Mouse (Mus musculus) thymus, postnatal 25 days (tissue): Measurements from ENCODE around the gene Pnpla5.
A peak's percentile ranks its signal among the peaks of the same experiment; 100 is the strongest.
"Not testable (repeated sequence)": the region's sequence is repeated elsewhere in the genome, so short reads cannot be mapped to it uniquely, and the experiment has no call there.

Experiments used
- DNase-seq: peaks from one replicate; pipeline ENCODE4 v3.0.0; 2022

Gene Pnpla5

DNA sequence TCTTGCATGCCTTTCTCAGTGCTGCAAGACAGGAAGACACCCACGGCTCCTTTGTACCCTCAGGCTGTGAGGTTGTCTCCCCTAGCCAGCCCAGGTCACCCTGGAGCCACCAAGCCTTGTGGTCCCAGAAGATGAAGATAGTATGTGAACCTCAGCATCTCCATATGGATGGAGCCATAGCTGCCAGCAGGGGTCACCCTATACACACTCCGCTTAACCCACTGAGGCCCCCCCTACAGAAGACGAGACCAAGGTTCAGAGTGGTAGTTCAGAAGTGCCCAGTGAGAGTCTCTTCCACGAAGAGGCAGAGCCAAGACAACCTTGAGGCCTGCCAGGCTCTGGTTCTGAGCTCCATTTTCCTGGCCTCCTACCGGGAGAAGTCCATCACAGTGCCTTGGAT lies 7.2 kb downstream of the Pnpla5 start:
- no peak for DNase-seq

DNA sequence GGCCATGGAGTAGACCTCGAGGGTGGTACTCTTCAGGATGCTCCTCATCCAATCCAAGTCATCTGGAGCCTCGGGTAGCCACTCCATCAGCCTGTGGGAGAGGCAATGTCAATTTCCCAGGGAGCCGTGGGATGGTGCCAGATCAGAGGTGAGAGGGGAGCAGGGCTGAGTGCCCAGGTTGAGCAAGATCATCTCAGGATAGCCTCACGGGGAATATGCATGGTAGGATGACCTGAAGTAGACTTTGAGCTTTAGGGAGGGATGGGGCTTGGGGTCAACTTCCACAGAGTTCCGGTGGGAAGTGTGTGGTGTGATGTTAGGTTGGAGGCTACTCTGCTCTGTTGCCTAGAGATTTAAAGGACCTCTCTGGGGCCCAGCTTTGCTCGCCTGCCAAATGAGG lies 9.1 kb downstream of the Pnpla5 start:
- no peak for DNase-seq

DNA sequence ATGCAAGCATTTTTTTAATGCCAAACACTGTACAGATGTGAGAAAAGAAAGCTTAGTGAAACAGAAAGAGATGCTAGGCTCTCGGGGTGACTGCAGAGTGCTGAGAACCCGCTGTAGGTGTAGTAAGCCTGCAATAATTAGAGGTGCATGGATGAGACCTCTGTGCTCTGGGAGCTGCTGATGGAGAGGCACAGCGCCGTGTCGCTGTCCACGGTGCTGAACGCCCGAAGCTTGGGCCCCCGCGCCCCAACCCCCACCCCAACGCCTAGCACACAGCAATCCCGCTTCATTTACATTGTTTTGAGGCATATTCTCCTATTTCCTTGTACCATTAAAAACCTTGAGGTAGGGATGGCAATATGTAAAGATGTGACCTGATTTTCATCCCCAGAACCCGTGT lies 14.1 kb downstream of the Pnpla5 start:
- no peak for DNase-seq

DNA sequence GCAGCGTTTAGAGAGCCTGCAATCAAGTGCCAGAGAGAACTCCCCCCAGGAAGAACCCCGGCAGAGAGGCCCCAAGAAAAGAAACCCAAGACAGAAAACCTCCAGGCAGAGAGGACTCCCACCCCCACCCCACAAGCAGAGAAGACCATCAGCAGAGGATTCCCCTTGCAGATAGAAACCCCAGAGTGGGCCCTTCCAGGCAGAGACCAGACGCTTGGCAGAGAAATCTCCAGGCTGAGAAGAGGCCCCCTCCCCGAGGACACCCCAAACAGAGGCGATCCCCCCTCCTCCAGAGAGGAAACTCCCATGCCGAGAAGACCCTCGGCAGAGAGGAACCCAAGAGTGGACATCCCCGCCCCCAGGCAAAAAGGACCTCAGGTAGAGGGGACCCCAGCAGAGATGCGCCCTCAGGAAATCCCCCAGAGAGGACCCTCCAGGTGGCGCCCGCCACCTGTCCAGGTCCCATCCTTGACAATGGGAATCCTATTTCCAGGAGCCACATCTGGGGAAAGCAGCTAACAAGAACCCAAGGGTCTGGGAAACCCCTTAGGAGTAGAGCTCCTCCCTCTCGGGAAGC lies 17.0 kb downstream of the Pnpla5 start:
- DNase-seq, result no peak

DNA sequence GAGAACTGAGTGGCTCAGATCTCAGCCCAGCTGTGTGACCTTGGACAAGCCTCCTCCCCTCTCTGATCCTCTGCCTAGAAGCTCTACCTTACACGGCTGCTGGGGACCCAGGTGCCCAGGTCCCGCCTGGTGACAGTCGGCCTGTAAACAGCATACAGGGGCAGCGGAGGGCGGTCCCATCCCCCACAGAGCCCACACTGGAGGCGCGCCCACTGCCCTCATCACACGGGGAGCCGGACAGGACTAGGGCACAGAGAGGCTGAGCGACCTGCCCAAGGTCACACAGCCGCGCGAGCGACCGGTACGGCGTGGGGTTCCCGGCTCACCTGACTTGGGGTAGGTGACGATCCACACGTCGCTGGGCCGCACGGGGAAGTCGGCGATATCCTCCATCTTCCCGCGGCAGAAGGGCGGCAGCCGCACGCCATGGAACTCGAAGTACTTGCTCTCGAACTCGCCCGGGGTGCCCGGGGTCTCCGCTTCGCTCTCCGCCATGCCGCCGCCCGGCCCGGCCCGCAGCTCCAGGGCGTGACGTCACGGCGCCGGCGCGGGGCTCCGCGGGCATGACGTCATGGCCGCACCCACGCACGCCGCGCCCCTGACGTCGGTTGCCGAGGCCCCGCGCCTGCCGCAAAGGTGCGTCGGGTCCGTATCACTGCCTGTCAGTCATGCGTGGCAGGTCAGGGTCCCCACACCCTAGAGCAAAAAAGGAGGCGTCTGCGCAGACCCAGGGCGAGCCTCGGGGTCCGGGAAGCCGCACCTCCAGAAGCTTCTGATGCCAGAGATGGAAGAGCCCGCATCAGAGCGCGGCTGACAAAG lies 17.7 kb downstream of the Pnpla5 start, which contains the start of gene Sult4a1:
Sult4a1 (minus strand) TSS at position 650 of the 819 bp plus-strand sequence.
- no peak for DNase-seq

DNA sequence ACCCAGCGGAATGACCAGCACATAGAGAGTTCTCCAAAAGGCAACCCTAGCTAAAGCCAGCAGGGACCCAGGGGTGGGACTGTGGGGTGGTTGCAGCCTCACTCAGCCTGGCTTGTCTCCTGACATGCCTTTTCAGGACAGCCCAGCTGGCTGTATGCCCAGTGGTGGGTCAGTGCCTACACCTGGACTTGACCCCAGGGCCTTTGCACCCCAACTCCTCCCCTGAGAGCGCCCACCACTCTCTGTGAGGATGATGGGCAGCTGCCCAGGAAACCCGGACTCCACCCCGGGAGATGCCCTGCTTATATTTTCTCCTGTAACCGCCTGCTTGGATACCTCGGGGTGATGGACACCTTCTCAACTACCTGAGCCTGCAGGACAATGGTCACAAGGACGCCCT lies 18.3 kb downstream of the Pnpla5 start:
- DNase-seq, result no peak

DNA sequence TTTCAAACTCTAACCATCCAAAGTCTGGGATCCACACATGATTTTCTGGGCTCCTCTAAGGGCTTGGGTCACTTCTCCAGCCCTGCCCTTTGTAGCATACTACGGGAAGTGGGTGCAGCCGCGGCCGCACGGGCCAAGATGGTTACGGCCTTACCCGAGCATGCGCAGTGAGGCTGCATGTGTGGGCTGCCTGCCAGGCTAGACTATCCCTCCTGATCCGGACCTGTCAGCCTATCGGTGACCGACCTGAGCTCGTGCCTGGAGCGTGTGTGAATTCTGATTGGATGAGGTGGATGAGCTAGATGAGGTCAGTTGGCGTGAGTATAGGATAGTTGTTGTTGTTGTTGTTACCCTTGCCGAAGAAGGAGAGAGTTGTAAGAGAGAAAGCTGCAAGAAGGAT lies 25.4 kb downstream of the Pnpla5 start:
- not testable (repeated sequence) for DNase-seq

DNA sequence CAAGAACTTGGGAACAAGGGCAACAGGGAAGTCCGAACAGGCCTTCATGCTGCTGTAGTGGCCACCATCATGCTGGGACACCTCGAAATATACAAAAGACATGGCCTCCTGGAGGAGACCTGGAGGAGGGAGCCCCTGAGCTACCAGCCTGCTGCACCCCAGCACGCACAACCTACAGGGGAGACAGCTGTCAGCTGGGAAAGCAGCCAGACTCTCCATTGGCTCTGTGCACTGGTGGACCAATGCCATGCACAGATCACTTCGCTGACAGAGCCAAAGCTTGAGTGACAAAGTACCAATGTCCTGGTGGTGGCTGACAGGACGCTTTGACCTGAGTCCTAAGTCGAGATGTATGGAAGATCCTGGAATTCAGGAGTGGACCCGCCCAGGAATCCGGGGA lies 26.9 kb downstream of the Pnpla5 start:
- no peak for DNase-seq

DNA sequence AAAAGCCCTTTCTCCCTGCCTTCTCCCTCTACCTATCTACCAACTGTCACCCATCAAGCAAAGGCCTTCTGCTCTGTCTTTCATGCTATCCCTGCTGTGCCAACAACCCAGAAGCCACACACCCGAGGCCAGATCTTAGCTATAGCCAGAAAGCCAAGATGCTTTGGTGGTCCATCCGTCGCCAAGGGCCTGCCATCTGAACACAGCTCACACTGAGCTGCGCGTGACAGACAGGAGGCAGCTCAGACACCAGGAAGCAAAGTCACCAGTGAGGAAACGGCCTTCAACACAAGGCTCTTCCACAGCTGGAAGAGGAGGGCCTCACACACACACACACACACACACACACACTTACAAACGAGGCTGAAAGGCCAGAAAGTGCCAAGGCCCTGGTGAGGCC lies 28.1 kb downstream of the Pnpla5 start:
- no peak for DNase-seq

DNA sequence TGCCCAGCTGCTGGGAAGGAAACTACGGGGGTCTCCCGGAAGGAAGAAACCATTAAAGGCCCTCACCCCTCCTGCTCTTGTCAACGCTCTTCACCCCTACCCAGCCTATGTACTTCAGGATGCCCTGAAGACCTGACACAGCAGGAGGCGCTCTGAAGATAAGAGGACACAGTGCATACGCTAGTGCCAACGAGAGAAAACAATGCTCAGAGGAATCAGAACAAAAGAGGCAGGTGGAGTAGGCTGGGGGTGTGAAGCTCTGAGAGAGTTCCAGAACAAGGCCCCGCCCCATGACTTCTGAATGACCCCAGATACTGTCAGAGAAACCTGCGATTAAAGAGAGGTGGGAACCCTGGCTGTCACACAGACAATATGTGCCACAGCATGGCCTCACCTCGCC lies 36.2 kb downstream of the Pnpla5 start:
- DNase-seq, result no peak

DNA sequence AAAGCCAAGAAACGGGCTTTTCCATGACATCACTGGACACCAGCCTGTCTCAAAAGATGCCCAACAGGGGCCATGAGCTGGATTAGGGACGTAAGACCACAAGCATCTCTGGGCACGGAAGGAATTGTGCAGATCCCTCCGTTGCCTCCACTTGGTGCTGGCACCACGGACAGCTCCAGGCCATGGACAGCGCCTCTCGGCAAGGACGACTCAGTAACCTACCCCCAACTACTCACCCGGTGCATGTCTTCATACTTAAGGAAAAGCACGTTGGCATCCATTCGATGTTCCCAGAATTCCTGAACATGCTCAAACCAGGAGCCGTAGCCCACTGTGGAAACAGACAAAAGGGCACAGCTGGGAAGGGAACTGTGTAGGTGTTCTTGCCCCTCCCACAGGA lies 36.6 kb downstream of the Pnpla5 start:
- DNase-seq, result no peak

DNA sequence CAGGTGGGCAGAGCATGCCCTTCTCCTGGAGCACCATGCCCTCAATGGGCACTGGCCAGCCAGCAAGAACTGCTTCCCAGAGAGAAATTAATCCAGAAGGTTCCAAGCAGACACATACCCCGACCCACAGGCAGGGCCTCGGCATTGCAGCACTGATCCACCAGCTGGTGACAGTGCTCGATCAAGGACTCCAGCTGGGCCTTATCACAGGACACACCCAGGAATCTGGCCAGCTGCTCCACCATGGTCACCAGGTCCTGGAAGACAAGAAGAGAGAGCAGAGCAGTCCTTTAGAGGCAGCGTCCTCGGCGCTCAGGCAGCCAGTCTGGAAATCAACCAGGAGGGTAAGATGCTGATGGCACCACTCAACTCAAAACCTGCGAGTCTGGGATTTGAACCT lies 42.9 kb downstream of the Pnpla5 start:
- DNase-seq, result no peak

DNA sequence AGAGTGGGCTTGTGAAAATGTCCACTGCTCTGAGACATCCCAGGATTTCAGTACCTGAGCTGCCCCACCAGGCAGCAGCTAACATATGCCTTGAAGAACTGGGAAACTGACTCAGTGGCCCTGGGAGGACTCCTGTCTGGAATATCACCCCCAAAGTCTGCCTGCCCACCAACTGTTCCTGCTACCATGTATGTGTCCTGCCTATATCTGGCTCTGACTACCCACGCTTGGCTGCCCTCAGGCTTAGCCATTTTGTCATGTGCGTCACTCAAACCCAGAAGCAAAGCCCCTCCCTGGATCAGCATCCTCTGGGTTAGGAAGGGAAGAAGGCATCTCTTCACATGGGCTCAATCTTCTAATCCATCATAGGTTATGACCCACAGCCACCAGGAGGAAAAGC lies 43.5 kb downstream of the Pnpla5 start:
- no peak for DNase-seq

DNA sequence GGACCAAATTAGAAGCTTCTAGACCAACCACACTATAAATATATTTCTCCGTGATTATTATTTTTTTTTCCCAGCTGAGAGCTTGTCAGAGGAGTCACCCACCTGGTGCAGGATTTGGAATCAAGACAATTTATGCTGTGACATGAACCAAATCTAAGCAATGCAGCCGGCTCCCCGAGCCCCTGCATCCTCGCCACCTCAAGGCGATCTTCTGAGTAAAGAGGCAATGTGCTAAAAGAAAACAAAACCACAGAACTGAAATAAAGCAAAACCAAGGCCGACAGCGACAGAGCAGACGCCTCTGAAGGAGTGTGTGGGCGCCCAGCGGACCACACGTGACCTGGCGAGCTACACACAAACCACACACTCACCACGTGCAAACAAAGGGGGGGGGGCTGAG lies 44.3 kb downstream of the Pnpla5 start:
- DNase-seq, result no peak

DNA sequence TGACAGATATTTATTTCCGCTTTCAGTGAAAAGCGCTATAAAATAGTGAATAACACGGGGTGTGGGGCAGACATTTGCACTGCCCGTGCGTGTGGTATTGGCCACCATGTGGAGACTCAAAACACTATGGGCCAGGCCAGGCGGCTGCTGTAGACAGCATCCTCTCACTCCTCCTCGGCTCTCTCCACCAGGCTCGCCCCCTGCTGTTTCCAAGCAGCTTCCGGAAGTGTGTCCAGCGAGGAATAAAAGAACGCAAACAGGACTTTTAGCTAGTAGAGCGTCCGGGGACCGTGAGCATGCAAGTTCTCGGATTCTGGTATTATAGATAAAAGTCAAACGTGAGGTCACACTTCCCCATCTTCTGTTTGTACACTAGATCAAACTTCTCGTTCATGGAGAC lies 45.8 kb downstream of the Pnpla5 start:
- no peak for DNase-seq

DNA sequence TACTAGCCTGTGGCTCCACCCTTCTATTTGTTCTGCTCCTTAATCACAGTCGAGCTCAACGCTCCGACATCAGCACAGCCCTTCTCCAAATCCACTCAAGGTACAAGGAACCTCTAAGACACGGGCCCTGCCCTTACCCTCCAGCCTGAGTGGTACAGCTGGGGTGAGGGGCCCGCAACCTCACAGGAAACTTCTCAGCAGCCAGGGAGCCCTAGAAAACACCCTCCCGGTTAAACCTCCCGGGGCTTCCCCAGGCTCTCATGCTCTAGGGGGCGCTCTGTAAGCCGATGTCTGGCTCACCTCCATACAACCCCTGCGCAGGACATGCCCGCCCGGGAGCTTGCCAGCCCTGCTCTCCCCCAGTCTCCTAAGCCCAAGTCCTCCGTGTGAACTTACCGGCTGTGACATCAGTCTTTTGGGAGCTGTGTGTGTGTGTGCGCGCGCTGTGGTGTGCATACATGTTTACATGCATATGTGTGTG lies 48.2 kb downstream of the Pnpla5 start:
- no peak for DNase-seq

DNA sequence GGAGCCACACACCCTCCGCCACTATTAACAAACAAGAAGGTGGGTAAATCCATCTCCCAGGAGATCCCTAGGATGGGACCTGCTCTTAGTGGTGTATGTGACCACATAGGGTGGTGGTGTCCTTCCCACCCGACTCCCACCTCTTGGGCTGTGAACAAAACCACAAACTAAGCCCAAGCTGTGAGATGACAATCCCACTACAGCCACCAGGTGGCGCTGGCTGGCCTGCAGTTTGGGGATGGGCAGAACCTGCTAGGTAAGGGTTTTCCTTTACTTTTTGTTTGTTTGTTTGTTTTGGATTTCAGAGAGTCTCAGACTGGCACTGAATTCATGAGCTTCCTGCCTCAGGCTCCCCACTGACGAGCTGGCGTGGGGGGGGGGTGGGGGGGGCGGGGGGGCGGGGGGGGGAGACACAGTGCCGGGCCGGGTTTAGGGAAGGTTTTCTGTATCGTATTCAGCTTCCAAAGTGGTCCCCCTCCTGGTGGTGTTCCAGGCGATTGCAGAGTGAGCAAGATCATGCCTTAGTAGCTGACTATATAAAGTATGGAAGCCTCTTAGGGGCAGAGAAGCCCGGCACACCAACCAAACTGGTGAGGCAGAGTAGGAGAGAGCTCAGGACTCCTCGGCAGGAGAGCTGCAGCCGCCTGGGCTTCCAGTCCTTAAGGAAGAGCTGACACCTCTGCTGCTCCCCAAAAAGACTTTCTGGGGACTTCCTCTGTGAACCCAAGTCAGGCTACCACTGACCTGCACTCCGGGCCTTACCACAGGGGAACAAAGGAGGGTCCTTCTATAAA lies 48.9 kb downstream of the Pnpla5 start:
- peak; percentile 48 for DNase-seq

DNA sequence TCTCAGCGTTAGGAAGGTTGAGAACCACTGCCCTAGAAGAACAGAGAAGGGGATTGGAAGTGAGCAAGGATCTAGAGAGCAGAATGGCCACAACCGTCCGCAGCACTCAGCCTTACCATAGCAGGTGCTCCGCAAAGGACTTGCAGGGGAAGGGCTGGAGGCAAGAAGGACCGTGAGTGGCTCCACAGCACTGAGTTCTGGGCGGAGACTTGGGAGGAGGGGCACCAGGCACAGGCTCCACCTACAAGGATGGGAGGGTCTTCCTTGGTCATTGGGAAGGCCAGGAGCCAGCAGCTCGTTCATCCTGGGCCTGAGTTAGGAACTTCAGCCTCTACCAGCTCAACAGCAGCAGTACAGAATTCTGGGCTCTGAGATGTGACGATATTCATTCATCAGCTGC lies 49.9 kb downstream of the Pnpla5 start:
- DNase-seq, result no peak

DNA sequence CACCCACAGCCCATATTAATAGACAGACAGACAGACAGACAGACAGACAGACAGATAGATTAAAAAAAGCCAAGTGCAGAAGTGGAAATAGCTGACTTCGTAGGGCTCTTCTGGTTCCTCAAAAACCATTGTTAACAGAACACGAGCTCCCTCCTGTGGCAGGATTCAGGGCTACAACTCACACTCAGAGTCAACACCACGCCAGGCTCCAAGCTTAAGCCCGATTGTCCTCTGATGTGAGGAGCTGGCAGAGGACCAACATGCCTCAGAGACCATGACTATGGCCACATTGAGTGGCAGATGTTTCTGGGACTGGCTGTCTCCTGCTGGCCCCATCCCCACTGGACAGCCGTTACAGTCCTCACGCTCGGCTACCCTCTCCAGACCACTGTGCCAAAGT lies 50.7 kb downstream of the Pnpla5 start:
- DNase-seq, result peak; percentile 6

DNA sequence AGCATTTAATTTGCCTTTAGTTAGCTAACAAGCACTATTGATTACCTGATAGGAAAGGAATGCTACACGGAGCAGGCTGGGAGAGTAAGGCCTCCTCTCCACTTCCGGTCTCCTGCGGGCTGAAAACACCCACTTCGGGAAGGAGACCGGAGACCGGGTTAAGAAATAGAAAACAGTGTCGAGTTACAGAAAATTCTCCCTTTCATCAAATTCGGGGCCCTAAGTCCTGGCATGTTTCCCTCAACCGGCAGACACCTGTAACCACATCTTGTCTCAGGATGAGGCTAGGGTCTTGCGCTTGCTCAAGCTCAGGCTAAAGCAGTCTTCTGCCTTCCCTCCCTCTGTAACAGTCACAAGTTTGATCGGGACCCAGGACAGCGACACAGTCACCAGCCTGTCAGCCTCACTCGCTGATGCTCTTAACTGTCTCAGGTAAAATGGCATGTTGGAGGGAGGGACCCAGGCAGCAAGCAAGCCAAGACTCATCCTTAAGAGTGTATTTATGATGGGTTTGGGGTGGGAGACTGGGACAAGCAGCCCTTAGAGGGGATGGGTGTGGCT lies 52.8 kb downstream of the Pnpla5 start:
- no peak for DNase-seq

DNA sequence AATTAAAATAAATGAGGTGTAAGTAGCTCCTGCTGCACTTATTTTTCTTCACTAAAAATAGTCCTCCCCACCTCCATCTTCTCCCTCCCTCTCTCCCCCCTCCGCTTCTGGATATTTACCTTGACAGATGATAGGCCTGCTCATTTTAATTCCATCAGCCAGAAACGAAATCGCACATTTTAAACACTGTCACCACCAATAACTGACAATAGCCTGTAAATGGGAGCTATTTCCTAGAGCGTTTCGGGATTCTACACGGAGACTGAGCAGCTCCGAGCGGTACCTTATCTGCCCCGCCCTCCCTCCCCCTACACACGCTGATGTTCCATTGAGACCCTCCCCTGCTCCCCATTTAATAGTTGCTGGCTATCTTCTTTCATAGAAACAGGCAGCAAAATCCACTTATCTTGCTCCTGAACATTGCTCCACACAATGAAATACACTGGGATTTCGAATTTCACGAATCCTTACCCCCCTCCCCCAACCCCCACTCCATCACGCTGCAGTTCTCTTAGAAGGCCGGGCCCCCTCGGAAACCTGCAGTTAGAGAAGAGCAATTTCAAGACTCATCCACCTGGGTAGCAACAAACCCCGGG lies 53.4 kb downstream of the Pnpla5 start:
- DNase-seq, result no peak

DNA sequence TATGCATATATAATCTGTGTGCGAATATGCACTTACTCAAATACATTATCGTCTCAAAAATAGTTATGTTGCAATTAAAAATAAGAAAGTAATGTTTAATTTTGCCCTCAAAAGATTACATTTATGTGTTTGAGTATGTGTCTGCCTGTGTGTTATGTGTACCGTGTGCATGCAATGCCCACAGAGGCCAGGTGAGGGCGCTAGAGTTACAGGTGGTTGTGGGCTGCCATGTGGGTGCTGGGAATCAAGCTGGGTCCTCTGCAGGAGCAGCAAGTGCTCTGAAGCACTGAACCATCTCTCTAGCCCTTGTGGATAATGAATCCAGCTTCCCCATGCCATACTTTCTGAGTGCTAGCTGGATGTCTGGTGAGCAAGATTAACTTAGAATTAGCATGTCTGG lies 57.3 kb downstream of the Pnpla5 start:
- no peak for DNase-seq

DNA sequence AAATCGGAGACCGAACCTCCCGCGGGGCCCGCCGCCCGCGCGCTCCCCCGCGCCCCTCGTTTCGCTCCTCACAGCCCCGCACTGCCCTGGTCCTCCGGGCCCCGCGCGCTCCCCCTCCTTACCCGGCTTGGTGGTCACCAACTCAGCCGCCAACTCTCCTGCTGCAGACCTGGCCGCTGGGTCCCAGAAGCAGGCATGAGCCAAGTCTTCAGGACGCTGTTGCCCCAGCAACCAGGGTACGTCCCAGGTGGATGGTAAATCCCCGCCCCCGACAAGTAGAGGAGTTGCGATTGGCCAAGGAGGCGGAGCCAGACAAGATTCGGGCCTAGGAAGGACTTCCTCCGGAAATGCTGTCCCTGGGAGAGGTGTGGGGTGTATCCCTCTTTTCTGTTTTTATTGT lies 57.8 kb downstream of the Pnpla5 start, which contains the start of gene Efcab6:
Efcab6 (minus strand) TSS at position 240 of the 400 bp plus-strand sequence.
- DNase-seq, result no peak
